Mouse (Mus musculus) heart, adult 18-20 months (tissue): ENCODE measurements at regions not wholly inside any gene's neighbourhood (a gene's known extent, or its start where the extent isn't known, plus 50 kb on each side); places are given as distances from the start of the nearest gene placed in this dataset.
A peak's percentile ranks its signal among the peaks of the same experiment; 100 is the strongest.

Experiments used
- DNase-seq, 2 experiments: peaks; one replicate each; pipeline ENCODE4 v3.0.0; 2021 to 2022; ENCODE audit warnings: mixed read lengths in 1 of 2

DNA sequence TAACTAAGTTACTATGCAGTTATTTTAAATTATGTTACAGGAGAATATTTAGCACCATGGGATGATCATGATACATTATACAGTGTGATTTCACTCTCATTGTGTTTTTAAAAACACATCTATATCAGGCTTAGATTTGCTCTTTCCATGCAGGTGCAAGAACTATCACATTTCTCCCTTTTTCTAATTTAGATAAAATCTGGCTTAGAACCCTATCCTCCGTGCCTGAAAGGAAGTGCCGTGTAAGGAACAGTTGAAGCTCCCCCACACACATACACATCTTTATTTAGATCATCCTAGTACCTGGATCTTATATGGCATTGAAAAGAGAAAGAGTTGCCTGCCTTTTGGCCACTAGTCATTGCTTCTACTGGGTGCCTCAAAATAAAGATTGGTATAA lies 925.0 kb upstream of the Gm7489 start:
- DNase-seq = no peak

DNA sequence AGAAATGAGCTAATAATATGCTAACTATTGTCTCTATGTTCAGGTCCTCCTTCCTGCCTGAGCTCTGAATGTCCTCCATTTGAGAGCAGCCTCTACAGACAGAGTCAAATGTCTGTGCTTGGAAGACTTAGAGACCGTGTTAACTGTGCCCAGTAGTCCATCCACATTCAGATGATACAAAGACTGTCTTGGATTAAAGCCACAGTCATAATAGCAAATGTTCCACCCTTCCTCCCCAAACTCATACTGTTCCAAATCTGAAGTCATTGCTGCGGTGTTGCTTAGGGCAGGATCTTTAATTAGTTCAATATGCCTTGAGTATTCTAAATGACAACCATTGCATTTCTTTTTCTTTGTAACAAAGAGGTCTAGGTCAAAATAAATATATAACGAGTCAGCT lies 923.2 kb upstream of the Gm7489 start:
- peak in 1 of 2 experiments; percentile 40 for DNase-seq

DNA sequence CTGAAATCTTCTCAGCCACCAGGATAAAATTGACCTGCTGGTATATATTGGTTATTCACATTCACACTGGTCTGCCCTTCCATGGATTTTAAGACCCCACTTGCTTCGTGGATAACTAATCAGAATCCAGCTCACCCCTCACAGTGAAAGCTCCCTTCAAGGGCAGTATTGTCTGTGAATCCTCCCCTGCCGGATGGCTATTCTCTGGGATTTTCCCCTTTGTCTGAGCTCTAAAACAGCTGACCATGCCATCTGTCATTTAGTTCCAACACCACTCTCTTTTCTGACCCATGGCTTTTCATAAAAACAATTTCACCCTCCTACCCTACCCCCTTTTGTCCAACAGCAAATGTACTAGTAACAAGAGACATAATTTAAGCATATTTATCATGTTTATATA lies 920.8 kb upstream of the Gm7489 start:
- DNase-seq = peak in 1 of 2 experiments; percentile 4

DNA sequence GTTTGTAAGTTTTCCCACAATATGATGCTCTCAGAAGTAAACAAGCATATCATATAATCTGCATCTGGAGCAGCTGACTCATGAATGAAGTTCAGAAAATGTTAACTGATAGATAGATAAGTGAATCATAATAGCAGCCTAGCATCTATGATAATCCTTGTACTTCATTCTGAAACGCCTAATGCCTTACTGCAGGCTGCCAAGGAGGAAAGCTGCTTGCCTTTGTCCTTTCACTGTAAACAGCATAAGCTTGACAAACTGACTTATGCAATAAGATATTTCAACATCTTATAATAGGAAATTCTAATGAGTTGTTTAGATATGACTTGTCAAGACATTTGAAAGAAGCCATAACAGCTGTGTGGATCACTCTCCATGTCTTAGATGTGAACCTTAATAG lies 920.3 kb upstream of the Gm7489 start:
- DNase-seq = peak; percentile 10 to 20

DNA sequence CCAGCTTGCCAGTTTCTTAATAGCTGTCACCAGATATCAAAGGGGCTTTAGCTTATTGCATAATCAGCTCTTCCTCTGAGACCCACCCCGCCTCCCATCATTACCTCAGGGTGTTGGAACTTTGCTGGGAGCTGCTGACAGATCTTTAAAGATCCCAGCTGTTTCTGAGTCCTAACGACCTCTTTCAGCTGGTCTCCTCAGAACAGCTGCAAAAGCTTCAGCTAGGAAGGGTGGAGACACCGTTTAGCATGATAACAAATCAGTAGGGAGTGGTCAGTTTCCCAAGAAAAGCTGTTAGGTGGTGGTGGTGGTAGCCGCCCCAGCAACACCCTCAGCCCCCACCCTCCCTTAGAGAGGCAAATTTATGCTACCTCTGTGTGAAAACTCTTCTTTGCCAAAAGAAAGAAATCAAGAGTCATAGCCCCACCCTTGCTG lies 916.9 kb upstream of the Gm7489 start:
- peak; percentile 79 to 86 for DNase-seq

DNA sequence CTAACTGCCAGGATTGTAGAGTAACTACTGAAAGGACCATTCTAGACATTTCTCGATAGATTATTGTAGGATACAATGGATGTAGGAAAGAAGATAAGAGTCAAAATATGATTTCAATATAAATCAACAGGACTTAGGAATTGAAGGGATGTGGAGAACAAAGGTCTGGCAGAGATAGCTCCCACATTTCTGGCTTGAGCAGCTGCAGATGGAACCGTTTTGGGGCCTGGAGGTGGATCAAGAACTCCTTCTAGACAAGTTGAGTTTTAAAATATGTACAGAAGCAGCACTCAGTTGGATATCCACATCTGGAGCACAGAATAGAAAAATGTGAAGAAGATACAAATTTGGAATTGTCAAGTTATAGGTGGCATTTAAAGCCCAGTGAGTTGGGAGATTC lies 901.9 kb upstream of the Gm7489 start:
- no peak for DNase-seq

DNA sequence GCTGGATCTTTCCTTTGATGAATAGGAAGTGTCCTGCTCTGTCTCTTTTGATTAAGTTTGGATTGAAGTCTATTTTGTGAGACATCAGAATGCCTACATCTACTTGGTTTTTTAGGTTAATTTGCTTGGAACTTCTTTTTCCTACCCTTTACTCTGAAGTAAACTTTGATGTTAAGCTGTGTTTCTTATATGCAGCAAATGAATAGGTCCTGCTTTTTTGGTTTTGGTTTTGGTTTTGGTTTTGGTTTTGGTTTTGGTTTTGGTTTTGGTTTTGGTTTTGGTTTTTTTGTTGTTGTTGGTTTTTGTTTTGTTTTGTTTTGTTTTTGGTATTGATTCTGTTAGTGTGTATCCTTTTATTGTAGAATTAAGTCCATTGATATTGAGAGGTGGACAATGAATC lies 894.1 kb upstream of the Gm7489 start:
- DNase-seq = no peak

DNA sequence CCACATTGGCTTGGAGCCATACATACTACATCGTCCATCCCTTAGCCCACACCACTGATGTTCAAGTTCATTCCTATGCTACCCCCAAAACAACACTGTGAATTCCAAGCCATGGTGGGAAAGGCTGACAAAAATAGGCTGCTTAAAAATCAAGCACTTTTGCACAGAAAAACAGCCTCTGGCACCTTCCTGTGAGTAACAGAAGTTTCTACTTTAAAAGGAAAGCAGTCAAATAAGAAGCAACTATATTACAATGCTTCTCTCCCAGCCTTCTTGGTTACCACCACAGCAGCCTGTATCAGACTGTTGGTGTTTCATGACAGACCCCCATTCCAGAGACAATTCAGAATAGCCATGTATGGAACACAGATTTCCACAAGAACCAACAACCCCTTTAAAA lies 890.4 kb upstream of the Gm7489 start:
- no peak for DNase-seq

DNA sequence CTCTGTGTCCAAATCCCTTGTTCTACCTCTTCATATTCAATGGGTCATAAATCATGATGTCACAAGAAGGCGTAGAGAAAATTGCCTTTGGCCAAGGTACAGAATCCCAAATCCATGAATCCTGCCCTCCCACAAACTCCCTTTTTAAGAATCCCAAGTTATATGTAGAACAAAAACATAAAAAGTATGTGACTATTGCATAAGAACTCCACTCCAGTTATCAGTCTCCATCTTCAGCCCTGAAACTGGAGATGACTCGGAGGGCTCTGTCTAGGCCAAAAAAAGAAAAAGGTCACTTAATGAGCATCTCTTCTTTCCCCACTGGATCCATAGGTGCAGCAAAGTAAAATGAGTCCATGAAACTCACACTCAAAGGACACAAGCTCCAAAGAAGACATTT lies 885.5 kb upstream of the Gm7489 start:
- DNase-seq = no peak

DNA sequence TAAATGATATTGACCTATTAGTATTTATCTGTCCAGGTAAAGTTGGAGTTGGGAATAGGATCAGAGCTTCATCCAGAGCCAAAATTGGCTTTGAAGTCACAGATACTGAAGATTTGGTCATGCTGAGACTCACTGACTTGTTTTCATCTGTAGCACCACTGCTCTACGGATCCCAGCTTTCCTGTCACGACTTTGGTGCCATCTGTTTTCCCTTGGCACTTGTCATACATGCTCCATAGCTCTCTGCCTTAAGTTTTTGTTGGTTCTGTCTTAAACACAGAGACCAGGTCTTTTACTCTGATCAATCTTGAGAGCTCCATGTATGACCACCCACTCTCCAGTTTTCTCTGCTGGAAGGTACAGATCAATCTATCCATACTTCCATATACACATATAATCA lies 884.9 kb upstream of the Gm7489 start:
- no peak for DNase-seq

DNA sequence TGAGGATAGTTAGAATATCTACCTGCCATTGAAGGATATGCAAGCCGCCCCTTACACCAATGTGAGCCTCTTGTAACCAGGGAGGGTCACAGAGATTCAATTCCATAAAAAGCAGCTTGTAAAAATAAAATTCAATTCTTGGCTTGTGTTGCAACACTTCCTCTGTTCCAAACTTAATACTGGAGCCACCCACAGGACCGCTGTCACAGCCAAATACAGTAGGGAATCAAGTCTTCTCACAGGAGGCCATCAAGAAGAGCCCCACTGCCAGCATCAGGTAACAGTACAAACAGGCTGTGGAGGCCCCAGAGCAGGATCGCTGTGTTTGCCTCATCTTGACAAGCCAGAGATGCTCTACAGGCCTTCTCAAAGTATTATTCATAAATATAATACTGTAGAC lies 883.3 kb upstream of the Gm7489 start:
- DNase-seq = peak; percentile 25 to 29

DNA sequence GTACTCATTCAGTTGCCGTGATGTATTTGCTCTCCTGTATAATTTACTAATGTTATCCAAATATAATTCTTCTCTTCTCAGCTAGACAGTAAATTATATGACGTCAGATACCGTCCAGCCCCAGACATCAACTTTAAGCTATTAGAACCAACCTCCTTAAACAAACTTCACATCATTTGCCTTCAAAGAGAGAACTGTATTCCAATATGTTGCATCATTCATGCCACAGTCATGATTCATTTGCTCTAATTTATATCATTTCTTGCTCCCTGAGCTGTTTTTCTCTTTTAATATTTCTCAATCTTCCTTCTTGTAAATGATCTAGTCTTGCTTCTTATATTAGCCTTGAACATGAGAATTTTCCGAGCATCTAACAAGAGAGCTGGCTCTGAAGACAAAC lies 882.7 kb upstream of the Gm7489 start:
- no peak for DNase-seq

DNA sequence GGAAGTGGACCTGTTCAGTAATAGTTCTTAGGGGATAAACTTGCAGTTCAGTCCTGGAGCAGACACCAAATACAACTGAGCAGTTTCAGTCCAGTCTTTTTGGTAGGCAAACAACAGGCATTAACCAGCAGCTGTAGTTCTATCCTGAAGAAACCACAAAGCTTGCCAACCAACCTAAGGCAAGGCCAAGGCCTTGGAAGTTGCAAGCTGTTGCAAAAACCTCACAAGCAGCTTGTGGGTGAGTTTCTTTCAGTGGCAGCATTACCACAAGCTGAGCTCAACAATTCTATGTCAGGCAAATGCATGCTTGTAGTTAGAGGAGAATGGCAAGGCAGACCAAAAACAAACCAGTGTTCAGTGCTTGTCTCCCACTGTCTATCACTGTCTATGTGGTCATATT lies 880.6 kb upstream of the Gm7489 start:
- no peak for DNase-seq

DNA sequence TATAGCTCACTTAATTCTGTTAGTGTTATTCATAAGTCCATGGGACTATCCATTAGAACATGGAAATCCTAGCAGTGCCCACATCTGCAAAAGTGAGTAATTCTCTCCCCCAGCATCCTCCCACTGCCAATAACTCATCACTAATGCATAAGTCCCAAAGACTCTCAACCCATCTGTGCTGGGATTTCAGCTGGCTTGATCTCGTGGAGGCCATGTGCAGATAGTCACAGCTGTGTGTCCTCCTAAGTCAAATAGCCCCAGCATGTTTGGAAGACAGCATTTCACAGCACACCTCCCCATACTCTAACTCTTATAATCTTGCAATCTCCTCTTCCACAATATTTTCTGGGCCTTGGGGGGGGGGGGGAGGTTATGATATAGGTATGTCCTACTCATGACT lies 877.9 kb upstream of the Gm7489 start:
- no peak for DNase-seq

DNA sequence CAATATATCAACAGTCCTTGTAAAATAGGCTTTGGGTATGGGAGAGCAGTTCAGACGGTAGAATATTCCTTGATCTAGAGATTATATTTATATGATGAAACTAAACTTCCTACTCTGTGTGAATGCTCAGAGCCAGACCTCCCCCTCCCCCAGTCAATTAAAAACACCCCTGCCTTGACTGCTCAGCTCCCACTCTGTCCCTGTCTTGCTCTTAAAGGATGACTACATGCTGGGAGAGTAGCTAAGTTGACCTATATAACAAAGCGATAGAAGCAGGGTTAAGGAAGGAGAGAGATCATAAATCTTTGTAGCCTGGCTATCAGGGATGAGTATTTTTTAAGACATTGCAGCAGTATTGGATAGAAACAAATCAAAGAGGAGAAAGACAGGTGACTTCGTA lies 875.4 kb upstream of the Gm7489 start:
- DNase-seq = no peak
